Mouse (Mus musculus): ENCODE measurements around the gene Cul7. TPM values are rescaled to one million over a fixed set of nuclear protein-coding genes. Genes with fewer than 3 reads are reported as not detected.

The Cul7 gene
- polyA plus RNA-seq, 1 experiment from 2014 or later = 37.1 TPM

GRCm38 (mm10) chr17:46674530-46675283 is 24.6 kb downstream of the Cul7 start:
- H3K9ac ChIP-seq (replicated peaks) = peak overlapping the region; percentile 37
- peaks cover 44% of the 10 kb centered on the region for H3K4me1 ChIP-seq
- no peaks in the 10 kb centered on the region for H3K9me3 ChIP-seq (replicated peaks)
- peaks cover 45% of the 10 kb centered on the region for H3K36me3 ChIP-seq
- peak overlapping the region; percentile 92 for H3K4me2 ChIP-seq
- H3K27ac ChIP-seq (replicated peaks) = peak overlapping the region; percentile 75
- ATAC-seq (ENCODE audit: low FRiP score) = peak; percentile 58
- H3K4me3 ChIP-seq (replicated peaks) = peak overlapping the region; percentile 85
- 12% methylated on average over 15 of the region's 15 CpGs for WGBS
- no peaks in the 10 kb centered on the region for H3K27me3 ChIP-seq (replicated peaks)

GRCm38 (mm10) chr17:46678416-46678815 is 28.3 kb downstream of the Cul7 start, which contains the start of gene Mea1:
Gene Mea1 (plus strand): TSS chr17:46678793.
- Histone ChIP-seq H3K4me2 (peak within 1 kb of the TSS; percentile 94), H3K27ac (replicated peaks) (peak within 1 kb of the TSS; percentile 85; the same call in 1 of the 2 replicates), H3K27me3 (replicated peaks) (no peaks in the 10 kb centered on the region), H3K9me3 (replicated peaks) (no peaks in the 10 kb centered on the region), H3K4me3 (replicated peaks) (peak within 1 kb of the TSS; percentile 57), H3K4me1 (peaks cover 49% of the 10 kb centered on the region), H3K36me3 (peaks cover 44% of the 10 kb centered on the region), H3K9ac (replicated peaks) (peak within 1 kb of the TSS; percentile 55)
- ATAC-seq (ENCODE audit: low FRiP score) = no peak
- 97% methylated on average over 8 of the region's 9 CpGs for WGBS

- Histone ChIP-seq H3K4me3 (replicated peaks) (peak overlapping the region; percentile 8; the same call in 1 of the 2 replicates), H3K36me3 (peaks cover 49% of the 10 kb centered on the region)
These were observed 28.8 kb downstream of the Cul7 start for GRCm38 (mm10) chr17:46678911-46679310.

GRCm38 (mm10) chr17:46679843-46680759 is 30.0 kb downstream of the Cul7 start:
- Histone ChIP-seq H3K27me3 (replicated peaks) (no peaks in the 10 kb centered on the region), H3K9ac (replicated peaks) (peak overlapping the region; percentile 55), H3K4me1 (peaks cover 36% of the 10 kb centered on the region), H3K27ac (replicated peaks) (peak overlapping the region; percentile 85), H3K9me3 (replicated peaks) (no peaks in the 10 kb centered on the region), H3K4me2 (peak overlapping the region; percentile 94), H3K4me3 (replicated peaks) (peak overlapping the region; percentile 57), H3K36me3 (peaks cover 54% of the 10 kb centered on the region)
- peak; percentile 48 for ATAC-seq (ENCODE audit: low FRiP score)
- under 1% methylated on average over 34 of the region's 34 CpGs for WGBS

More at GRCm38 (mm10) chr17:46678911-46679310, 28.8 kb downstream of the Cul7 start:
- Histone ChIP-seq H3K4me2 (peak overlapping the region; percentile 94), H3K27me3 (replicated peaks) (no peaks in the 10 kb centered on the region), H3K9ac (replicated peaks) (peak overlapping the region; percentile 55), H3K9me3 (replicated peaks) (no peaks in the 10 kb centered on the region), H3K27ac (replicated peaks) (no peak overlapping the region), H3K4me1 (peaks cover 45% of the 10 kb centered on the region)
- 72% methylated on average over 9 of the region's 9 CpGs for WGBS
- ATAC-seq (ENCODE audit: low FRiP score) = no peak

GRCm38 (mm10) chr17:46680760-46681373 is 30.7 kb downstream of the Cul7 start, which contains the start of gene Klhdc3:
Gene Klhdc3 (minus strand): TSS chr17:46680914.
- peak within 1 kb of the TSS; percentile 85 for H3K27ac ChIP-seq (replicated peaks)
- H3K4me1 ChIP-seq = peaks cover 33% of the 10 kb centered on the region
- H3K9me3 ChIP-seq (replicated peaks) = no peaks in the 10 kb centered on the region
- H3K4me2 ChIP-seq = peak within 1 kb of the TSS; percentile 94
- H3K36me3 ChIP-seq = peaks cover 54% of the 10 kb centered on the region
- peak; percentile 97 for ATAC-seq (ENCODE audit: low FRiP score)
- no peaks in the 10 kb centered on the region for H3K27me3 ChIP-seq (replicated peaks)
- H3K4me3 ChIP-seq (replicated peaks) = peak within 1 kb of the TSS; percentile 57
- H3K9ac ChIP-seq (replicated peaks) = peak within 1 kb of the TSS; percentile 72
- whole genome bisulfite sequencing = under 1% methylated on average over 49 of the region's 49 CpGs

- peak; percentile 7 for ATAC-seq (ENCODE audit: low FRiP score)
- peak overlapping the region; percentile 94 for H3K4me2 ChIP-seq
- WGBS = 23% methylated on average over 12 of the region's 12 CpGs
- peak overlapping the region; percentile 57 for H3K4me3 ChIP-seq (replicated peaks)
- H3K9ac ChIP-seq (replicated peaks) = peak overlapping the region; percentile 72
- peak overlapping the region; percentile 82 for H3K27ac ChIP-seq (replicated peaks)
- no peaks in the 10 kb centered on the region for H3K27me3 ChIP-seq (replicated peaks)
- H3K4me1 ChIP-seq = peaks cover 33% of the 10 kb centered on the region
- H3K9me3 ChIP-seq (replicated peaks) = no peaks in the 10 kb centered on the region
- peaks cover 54% of the 10 kb centered on the region for H3K36me3 ChIP-seq
These were observed 31.5 kb downstream of the Cul7 start for GRCm38 (mm10) chr17:46681466-46682118.

- Histone ChIP-seq H3K9ac (replicated peaks) (no peak overlapping the region), H3K9me3 (replicated peaks) (no peaks in the 10 kb centered on the region), H3K27ac (replicated peaks) (no peak overlapping the region), H3K4me2 (no peak overlapping the region), H3K27me3 (replicated peaks) (no peaks in the 10 kb centered on the region), H3K4me3 (replicated peaks) (no peak overlapping the region), H3K36me3 (peaks cover 53% of the 10 kb centered on the region), H3K4me1 (peaks cover 32% of the 10 kb centered on the region)
- no peak for ATAC-seq (ENCODE audit: low FRiP score)
- WGBS = 77% methylated on average over 16 of the region's 16 CpGs
These were observed 32.7 kb downstream of the Cul7 start for GRCm38 (mm10) chr17:46682654-46683389.

GRCm38 (mm10) chr17:46685913-46686312 is 35.8 kb downstream of the Cul7 start:
- no peak overlapping the region for H3K9ac ChIP-seq (replicated peaks)
- H3K36me3 ChIP-seq = peaks cover 55% of the 10 kb centered on the region
- no peaks in the 10 kb centered on the region for H3K27me3 ChIP-seq (replicated peaks)
- H3K4me2 ChIP-seq = no peak overlapping the region
- whole genome bisulfite sequencing = 92% methylated on average over 6 of the region's 6 CpGs
- no peaks in the 10 kb centered on the region for H3K9me3 ChIP-seq (replicated peaks)
- no peak overlapping the region for H3K27ac ChIP-seq (replicated peaks)
- no peak for ATAC-seq (ENCODE audit: low FRiP score)
- H3K4me3 ChIP-seq (replicated peaks) = no peak overlapping the region
- peaks cover 10% of the 10 kb centered on the region for H3K4me1 ChIP-seq

GRCm38 (mm10) chr17:46690665-46691064 is 40.5 kb downstream of the Cul7 start:
- ATAC-seq (ENCODE audit: low FRiP score) = no peak
- 95% methylated on average over 12 of the region's 12 CpGs for WGBS
- Histone ChIP-seq H3K27me3 (replicated peaks) (no peaks in the 10 kb centered on the region), H3K36me3 (peaks cover 27% of the 10 kb centered on the region), H3K4me3 (replicated peaks) (no peak overlapping the region), H3K27ac (replicated peaks) (no peak overlapping the region), H3K4me1 (no peaks in the 10 kb centered on the region), H3K4me2 (no peak overlapping the region), H3K9ac (replicated peaks) (no peak overlapping the region), H3K9me3 (replicated peaks) (no peaks in the 10 kb centered on the region)

- H3K9ac ChIP-seq (replicated peaks) = no peak overlapping the region
- WGBS = 93% methylated on average over 2 of the region's 2 CpGs
- ATAC-seq (ENCODE audit: low FRiP score) = no peak
These were observed 41.3 kb downstream of the Cul7 start for GRCm38 (mm10) chr17:46691390-46691789.

More at GRCm38 (mm10) chr17:46691390-46691789, 41.3 kb downstream of the Cul7 start:
- peaks cover 20% of the 10 kb centered on the region for H3K36me3 ChIP-seq
- H3K4me2 ChIP-seq = no peak overlapping the region
- H3K9me3 ChIP-seq (replicated peaks) = no peaks in the 10 kb centered on the region
- no peak overlapping the region for H3K4me3 ChIP-seq (replicated peaks)
- no peak overlapping the region for H3K27ac ChIP-seq (replicated peaks)
- H3K4me1 ChIP-seq = no peaks in the 10 kb centered on the region
- H3K27me3 ChIP-seq (replicated peaks) = no peaks in the 10 kb centered on the region

All from neural tube, embryonic 15.5 days (tissue).